Mouse (Mus musculus) subcutaneous adipose tissue, adult 2 months (tissue): ENCODE results near the gene Olfr771. TPM values are rescaled to one million over a fixed set of nuclear protein-coding genes. Genes with fewer than 3 reads are reported as not detected.

Experiments used
- polyA plus RNA-seq: library from polyadenylated mRNA; depleted of rRNA; stranded (reverse); fragments of >200 nt; gene quantifications from 2 replicates; pipeline ENCODE4 v1.2.3, GENCODE M21; 2012; ENCODE audit warnings: low replicate concordance; rRNA removed

The Olfr771 gene
- polyA plus RNA-seq = not detected in 2 replicates

GRCm38 (mm10) chr10:129164651-129165050 is at the start of gene Olfr771:
Olfr771 (minus strand) TSS chr10:129164751.

DNA sequence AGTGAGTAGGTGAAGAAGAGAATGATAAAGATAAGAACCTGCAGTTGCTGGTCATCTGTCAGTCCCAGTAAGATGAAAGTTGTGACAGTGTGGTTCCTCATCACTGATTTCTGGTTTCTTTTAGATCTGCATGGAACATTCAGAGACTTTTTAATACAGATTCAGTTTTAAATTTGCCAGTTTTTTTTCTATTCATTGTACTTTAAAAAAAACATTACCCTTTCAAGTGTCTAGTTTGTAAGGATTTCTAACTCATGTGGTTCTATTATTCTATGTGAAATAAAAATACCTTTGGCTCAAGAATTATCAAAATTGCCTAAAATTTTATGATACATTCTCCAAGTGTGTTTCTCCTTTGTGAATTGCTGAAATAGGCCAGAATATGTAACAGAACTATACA is 22.8 kb upstream of the Olfr771 start, which contains the start of gene Olfr773:
Gene Olfr773 (minus strand): TSS at position 101 of the 400 bp plus-strand sequence.

DNA sequence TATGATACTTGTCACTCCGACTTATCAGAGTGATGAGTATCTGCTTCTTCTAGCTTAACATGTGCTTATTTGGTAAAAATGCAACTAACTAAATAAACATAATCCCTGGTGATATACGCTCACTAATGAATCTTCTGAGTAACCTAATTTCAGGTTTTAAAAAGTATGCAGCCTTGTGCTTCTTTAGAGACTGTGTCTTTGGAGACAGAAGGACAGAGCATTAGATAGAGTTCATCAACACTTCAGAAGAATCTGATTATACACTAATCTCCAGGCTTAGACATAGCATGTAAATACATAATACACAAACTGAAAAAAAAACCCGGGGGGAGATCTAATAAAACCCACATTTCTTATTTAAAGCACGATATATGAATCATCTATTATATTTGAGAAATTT is 13.3 kb upstream of the Olfr771 start, which contains the start of gene Olfr772:
Gene Olfr772 (minus strand): TSS at position 101 of the 400 bp plus-strand sequence.

GRCm38 (mm10) chr10:129138898-129139297 is 25.7 kb downstream of the Olfr771 start, which contains the start of gene Olfr770:
Olfr770 (minus strand) TSS chr10:129138998.

DNA sequence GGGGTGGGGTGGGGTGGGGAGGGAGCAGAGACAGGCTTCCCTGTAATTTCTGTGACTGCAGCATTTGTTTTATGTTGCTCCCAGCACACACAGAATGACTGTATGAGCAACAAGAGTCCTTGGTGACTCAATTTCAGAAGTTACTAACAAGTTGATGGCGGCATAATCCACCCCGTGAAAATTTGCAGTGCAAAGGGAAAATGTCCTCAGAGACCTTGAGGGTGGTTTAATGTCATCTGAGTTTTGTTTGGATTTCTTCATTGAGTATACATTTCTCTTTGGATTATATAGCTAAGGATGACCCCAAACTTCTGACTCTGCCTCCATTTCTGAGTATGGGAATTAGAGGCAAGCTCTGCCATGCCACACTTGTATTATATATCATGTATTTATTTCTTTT is 46.8 kb downstream of the Olfr771 start, which contains the start of gene Olfr769:
Gene Olfr769 (minus strand): TSS at position 101 of the 400 bp plus-strand sequence.

Other genes with a start within 250 kb of the Olfr771 start
- 36.0 and 47.3 TPM in 2 replicates for gene Rdh5, start 241.9 kb downstream of the Olfr771 start, polyA plus RNA-seq
- 237 and 349 TPM in 2 replicates for gene Bloc1s1, start 240.7 kb downstream of the Olfr771 start, polyA plus RNA-seq
- 95.0 and 265 TPM in 2 replicates for gene Itga7, start 230.9 kb downstream of the Olfr771 start, polyA plus RNA-seq
- 5.1 and 19.5 TPM in 2 replicates for gene Mettl7b, start 203.8 kb downstream of the Olfr771 start, polyA plus RNA-seq
- not detected in 2 replicates for gene Olfr9, start 175.3 kb downstream of the Olfr771 start, polyA plus RNA-seq
- gene Olfr763, start 154.0 kb downstream of the Olfr771 start, polyA plus RNA-seq = not detected in 2 replicates
- gene Olfr764-ps1, start 124.9 kb downstream of the Olfr771 start, polyA plus RNA-seq = not detected in 2 replicates
- not detected in 2 replicates for gene Olfr765, start 114.8 kb downstream of the Olfr771 start, polyA plus RNA-seq
- not detected in 2 replicates for gene Olfr766-ps1, start 95.8 kb downstream of the Olfr771 start, polyA plus RNA-seq
- gene Olfr767, start 81.8 kb downstream of the Olfr771 start, polyA plus RNA-seq = not detected in 2 replicates
- not detected in 2 replicates for gene Olfr768, start 65.4 kb downstream of the Olfr771 start, polyA plus RNA-seq
- gene Olfr769, start 46.9 kb downstream of the Olfr771 start, polyA plus RNA-seq = not detected in 2 replicates
- not detected in 2 replicates for gene Olfr770, start 25.8 kb downstream of the Olfr771 start, polyA plus RNA-seq
- gene Olfr772, start 13.2 kb upstream of the Olfr771 start, polyA plus RNA-seq = not detected in 2 replicates
- gene Olfr773, start 22.7 kb upstream of the Olfr771 start, polyA plus RNA-seq = not detected in 2 replicates
- gene Olfr774, start 71.5 kb upstream of the Olfr771 start, polyA plus RNA-seq = not detected in 2 replicates
- gene Olfr775, start 83.7 kb upstream of the Olfr771 start, polyA plus RNA-seq = not detected in 2 replicates
- gene Olfr776, start 94.4 kb upstream of the Olfr771 start, polyA plus RNA-seq = not detected in 2 replicates
- gene Olfr777, start 106.7 kb upstream of the Olfr771 start, polyA plus RNA-seq = not detected in 2 replicates
- gene Olfr780, start 153.4 kb upstream of the Olfr771 start, polyA plus RNA-seq = not detected in 2 replicates
- gene Olfr781, start 164.1 kb upstream of the Olfr771 start, polyA plus RNA-seq = not detected in 2 replicates
- not detected in 2 replicates for gene Olfr782, start 184.1 kb upstream of the Olfr771 start, polyA plus RNA-seq
- 0.12 TPM in 1 of 2 replicates, not detected in the other for gene Olfr784, start 219.3 kb upstream of the Olfr771 start, polyA plus RNA-seq
- not detected in 2 replicates for gene Olfr785, start 240.7 kb upstream of the Olfr771 start, polyA plus RNA-seq